Mouse (Mus musculus): ENCODE measurements at regions not wholly inside any gene's neighbourhood (a gene's known extent, or its start where the extent isn't known, plus 50 kb on each side); places are given as distances from the start of the nearest gene placed in this dataset.

- TF ChIP-seq CTCF (IDR thresholded peaks at IDR 0.05; ENCODE audit: extremely low read depth, insufficient read depth, low read length) (no peak), POLR2A (IDR thresholded peaks at IDR 0.05; ENCODE audit: extremely low read depth, insufficient read depth, low read length) (no peak)
Measured at GRCm38 (mm10) chr3:50706707-50707106, 263.3 kb upstream of the Slc7a11 start.

Data from cortical plate, adult 2 months (tissue).